Mouse (Mus musculus) forebrain, embryonic 15.5 days (tissue): Measurements from ENCODE around the gene Apold1. TPM values are rescaled to one million over a fixed set of nuclear protein-coding genes. Genes with fewer than 3 reads are reported as not detected.

Experiments used
- ATAC-seq: fragments of 200-750 bp; cut with Nextera tagmentation; replicated peaks from 2 replicates; pipeline ENCODE4 v1.8.0; 2017; ENCODE audit warnings: mild to moderate bottlenecking, moderate TSS enrichment, moderate library complexity
- H3K27ac ChIP-seq: fragments of 300-500 bp; sonication (generic); replicated peaks from 2 replicates; pipeline ENCODE4 v1.5.1; 2015; ENCODE audit warnings: mild to moderate bottlenecking, inconsistent platforms
- H3K27me3 ChIP-seq: fragments of 300-500 bp; sonication (generic); 2 replicates; pipeline ENCODE4 v1.6.1; 2015; ENCODE audit warnings: inconsistent platforms
- H3K36me3 ChIP-seq: fragments of 300-500 bp; sonication (generic); 2 replicates; pipeline ENCODE4 v1.6.1; 2015; ENCODE audit warnings: mild to moderate bottlenecking, inconsistent platforms
- H3K4me1 ChIP-seq: fragments of 300-500 bp; sonication (generic); 2 replicates; pipeline ENCODE4 v1.6.1; 2015; ENCODE audit warnings: inconsistent platforms
- H3K4me2 ChIP-seq: fragments of 300-500 bp; sonication (generic); replicated peaks from 2 replicates; pipeline ENCODE4 v1.6.1; 2015; ENCODE audit warnings: mild to moderate bottlenecking, inconsistent platforms
- H3K4me3 ChIP-seq: fragments of 300-500 bp; sonication (generic); 2 replicates; pipeline ENCODE4 v1.5.1; 2015; ENCODE audit warnings: mild to moderate bottlenecking, inconsistent platforms
- H3K9ac ChIP-seq: fragments of 300-500 bp; sonication (generic); replicated peaks from 2 replicates; pipeline ENCODE4 v1.6.1; 2015; ENCODE audit warnings: mild to moderate bottlenecking, inconsistent platforms
- H3K9me3 ChIP-seq: fragments of 300-500 bp; sonication (generic); 2 replicates; pipeline ENCODE4 v1.6.1; 2016; ENCODE audit warnings: inconsistent platforms
- WGBS: fragments of 180-500 bp; shearing (Covaris S2); methylation state at CpG from one replicate; pipeline ENCODE4 v1.1.7; 2015; ENCODE audit warnings: mixed read lengths; 5-methylcytosine and 5-hydroxymethylcytosine counted together
- polyA plus RNA-seq: library from polyadenylated mRNA; unstranded; fragments of >200 nt; fragmentation: Nextera tagmentation; extraction: Ambion mirVana; gene quantifications from 2 replicates; pipeline ENCODE4 v1.2.1, GENCODE M21; 2015

Apold1 gene
- polyA plus RNA-seq, 1 experiment from 2014 or later = 3.5 TPM

DNA sequence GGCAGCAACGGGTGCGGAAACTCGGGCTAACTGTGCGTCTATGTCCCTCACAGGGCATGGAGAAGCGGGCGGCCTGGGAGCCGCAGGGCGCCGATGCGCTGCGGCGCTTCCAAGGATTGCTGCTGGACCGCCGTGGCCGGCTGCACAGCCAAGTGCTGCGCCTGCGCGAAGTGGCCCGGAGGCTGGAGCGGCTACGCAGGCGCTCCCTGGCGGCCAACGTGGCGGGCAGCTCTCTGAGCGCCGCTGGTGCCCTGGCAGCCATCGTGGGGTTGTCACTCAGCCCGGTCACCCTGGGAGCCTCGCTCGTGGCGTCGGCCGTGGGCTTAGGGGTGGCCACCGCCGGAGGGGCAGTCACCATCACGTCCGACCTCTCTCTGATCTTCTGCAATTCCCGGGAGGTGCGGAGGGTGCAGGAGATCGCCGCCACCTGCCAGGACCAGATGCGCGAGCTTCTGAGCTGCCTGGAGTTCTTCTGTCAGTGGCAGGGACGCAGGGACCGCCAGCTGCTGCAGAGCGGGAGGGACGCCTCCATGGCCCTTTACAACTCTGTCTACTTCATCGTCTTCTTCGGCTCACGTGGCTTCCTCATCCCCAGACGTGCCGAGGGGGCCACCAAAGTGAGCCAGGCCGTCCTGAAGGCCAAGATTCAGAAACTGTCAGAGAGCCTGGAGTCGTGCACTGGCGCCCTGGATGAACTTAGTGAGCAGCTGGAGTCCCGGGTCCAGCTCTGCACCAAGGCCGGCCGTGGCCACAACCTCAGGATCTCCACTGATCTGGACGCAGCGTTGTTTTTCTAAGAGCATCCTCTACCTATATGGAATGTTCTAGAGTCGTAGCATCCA is 2.2 kb downstream of the Apold1 start:
- Histone ChIP-seq H3K4me2 (peak overlapping the region; percentile 85), H3K27ac (peak overlapping the region; percentile 33; the same call in 1 of the 2 replicates), H3K4me3 (peak overlapping the region; percentile 67), H3K4me1 (peaks cover 19% of the 10 kb centered on the region), H3K36me3 (no peaks in the 10 kb centered on the region), H3K9me3 (no peaks in the 10 kb centered on the region), H3K9ac (peak overlapping the region; percentile 61), H3K27me3 (no peaks in the 10 kb centered on the region)
- ATAC-seq = peak; percentile 85
- 3% methylated on average over 61 of the region's 62 CpGs for WGBS

DNA sequence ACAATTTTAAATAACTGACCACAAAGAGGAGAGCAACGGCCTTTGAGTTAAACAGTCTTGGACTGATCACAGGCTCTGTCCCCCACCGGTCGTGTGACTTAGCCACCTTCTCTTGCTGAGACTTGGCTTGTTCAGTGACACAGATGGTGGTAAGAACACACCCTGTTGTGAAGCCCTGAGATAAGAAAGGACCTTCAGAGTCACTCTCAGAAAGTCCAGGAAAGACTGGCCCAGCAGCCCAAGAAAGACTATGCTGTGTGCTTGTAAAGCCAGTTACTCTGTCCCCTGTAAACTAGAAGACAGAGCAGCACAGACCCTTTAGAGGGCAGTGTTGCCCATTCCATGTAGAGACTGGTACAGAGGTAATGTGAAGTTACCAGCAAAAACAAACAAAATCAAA is 3.2 kb downstream of the Apold1 start:
- no peak for ATAC-seq
- H3K4me2 ChIP-seq = no peak overlapping the region
- no peaks in the 10 kb centered on the region for H3K9me3 ChIP-seq
- H3K36me3 ChIP-seq = no peaks in the 10 kb centered on the region
- H3K27ac ChIP-seq = no peak overlapping the region
- 49% methylated on average over 3 of the region's 3 CpGs for WGBS
- no peak overlapping the region for H3K9ac ChIP-seq
- no peak overlapping the region for H3K4me3 ChIP-seq
- no peaks in the 10 kb centered on the region for H3K27me3 ChIP-seq
- H3K4me1 ChIP-seq = peaks cover 19% of the 10 kb centered on the region

DNA sequence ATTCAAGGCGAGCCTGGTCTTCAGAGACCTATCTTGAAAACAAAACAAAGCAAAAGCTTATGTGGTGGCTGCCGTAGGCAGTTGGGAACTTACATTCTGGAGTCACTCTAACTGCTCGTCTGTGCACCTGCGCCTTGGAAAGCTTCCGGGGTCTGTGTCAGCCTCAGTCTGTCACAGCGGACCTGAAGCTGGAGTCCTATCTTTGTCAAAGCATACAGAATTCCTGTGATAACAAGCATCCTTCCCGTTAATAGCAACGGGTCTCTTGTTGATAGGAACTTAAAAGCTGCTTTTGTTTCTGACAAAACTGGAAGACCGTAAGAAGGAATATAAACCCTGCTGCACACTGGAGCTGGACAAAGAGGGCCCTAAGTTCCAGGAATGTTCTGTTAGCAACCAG is 6.9 kb downstream of the Apold1 start:
- ATAC-seq = no peak
- H3K27ac ChIP-seq = no peak overlapping the region
- no peaks in the 10 kb centered on the region for H3K36me3 ChIP-seq
- no peak overlapping the region for H3K9ac ChIP-seq
- H3K9me3 ChIP-seq = no peaks in the 10 kb centered on the region
- no peak overlapping the region for H3K4me2 ChIP-seq
- WGBS = 79% methylated on average over 9 of the region's 9 CpGs
- no peak overlapping the region for H3K4me3 ChIP-seq
- no peaks in the 10 kb centered on the region for H3K27me3 ChIP-seq
- H3K4me1 ChIP-seq = peaks cover 8% of the 10 kb centered on the region

DNA sequence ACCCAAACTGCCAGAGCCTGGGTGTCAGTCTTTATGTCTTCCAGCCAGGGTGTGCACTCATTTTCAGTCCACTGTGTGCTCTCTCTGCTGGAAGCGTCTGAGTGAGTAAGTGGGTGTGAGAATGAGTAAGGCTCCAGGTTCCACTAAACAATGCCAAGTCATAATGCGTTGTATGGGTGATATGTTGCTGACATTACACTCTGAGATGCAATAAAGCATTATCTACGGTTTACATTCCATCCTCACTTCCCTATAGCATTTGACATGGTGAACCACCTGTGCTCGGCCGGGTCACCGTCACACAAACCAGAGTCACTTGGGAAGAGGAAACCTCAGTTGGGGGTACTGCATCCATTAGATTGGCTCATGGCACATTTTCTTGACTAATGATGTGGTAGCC is 9.2 kb downstream of the Apold1 start:
- H3K27ac ChIP-seq = no peak overlapping the region
- no peaks in the 10 kb centered on the region for H3K4me1 ChIP-seq
- no peak overlapping the region for H3K4me3 ChIP-seq
- WGBS = 92% methylated on average over 6 of the region's 6 CpGs
- H3K9ac ChIP-seq = no peak overlapping the region
- no peak for ATAC-seq
- H3K4me2 ChIP-seq = no peak overlapping the region
- no peaks in the 10 kb centered on the region for H3K9me3 ChIP-seq
- no peaks in the 10 kb centered on the region for H3K36me3 ChIP-seq
- no peaks in the 10 kb centered on the region for H3K27me3 ChIP-seq

DNA sequence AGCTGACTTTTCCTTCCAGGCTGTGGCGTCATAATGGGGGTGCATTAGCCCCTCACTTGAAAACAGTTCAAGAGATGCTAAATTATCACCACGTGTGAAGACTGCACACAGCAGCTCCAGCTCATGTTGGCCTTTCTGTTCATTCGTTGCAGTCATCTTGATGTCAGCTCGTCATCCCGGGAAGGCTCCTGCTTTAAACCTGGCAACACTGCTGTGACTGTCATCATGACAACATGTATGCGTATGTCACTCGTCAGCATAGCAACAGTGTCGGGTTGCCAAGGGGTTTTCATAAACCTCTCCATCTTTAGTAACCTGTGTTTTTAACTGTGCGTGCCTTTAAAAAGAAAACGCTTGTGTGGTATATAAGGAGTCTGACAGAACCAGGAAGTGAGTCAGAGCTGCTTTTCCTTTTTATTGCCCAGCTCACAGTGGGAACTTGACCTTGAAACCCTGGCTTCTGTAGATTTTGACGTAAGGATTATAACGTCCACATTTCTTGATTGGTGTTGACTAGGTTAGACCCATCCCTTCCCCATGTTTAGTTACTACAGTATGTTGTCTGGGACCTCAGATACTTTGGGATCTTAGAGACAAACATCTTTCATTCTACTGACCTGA is 12.6 kb downstream of the Apold1 start:
- WGBS = 64% methylated on average over 12 of the region's 12 CpGs
- Histone ChIP-seq H3K4me1 (no peaks in the 10 kb centered on the region), H3K9me3 (no peaks in the 10 kb centered on the region), H3K36me3 (no peaks in the 10 kb centered on the region), H3K27ac (no peak overlapping the region), H3K27me3 (no peaks in the 10 kb centered on the region), H3K4me2 (no peak overlapping the region), H3K9ac (no peak overlapping the region), H3K4me3 (no peak overlapping the region)
- ATAC-seq = peak; percentile 55; the same call in 1 of the 2 replicates

DNA sequence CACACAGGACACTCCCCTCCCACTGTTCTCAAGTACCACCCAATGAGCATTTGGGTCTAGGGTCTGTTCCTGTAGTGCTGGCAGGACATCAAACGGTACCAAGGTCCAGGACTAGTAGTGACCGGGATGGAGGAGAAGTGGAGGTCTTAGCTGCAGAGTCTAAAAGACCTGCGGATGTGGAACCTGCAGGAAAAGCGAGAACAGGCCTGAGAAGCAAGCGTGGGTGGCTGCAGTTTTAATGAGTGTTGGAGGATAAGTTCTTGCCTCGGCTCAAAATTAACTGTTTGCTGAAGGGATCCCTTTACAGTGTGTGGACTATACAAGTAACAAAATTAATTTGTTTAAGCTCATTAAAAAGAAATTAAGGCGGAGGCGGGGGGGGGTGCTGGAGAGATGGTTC is 13.5 kb downstream of the Apold1 start:
- 77% methylated on average over 8 of the region's 8 CpGs for WGBS
- ATAC-seq = no peak
- Histone ChIP-seq H3K4me2 (no peak overlapping the region), H3K27ac (no peak overlapping the region), H3K9ac (no peak overlapping the region), H3K4me1 (no peaks in the 10 kb centered on the region), H3K9me3 (no peaks in the 10 kb centered on the region), H3K4me3 (no peak overlapping the region), H3K36me3 (no peaks in the 10 kb centered on the region), H3K27me3 (no peaks in the 10 kb centered on the region)

DNA sequence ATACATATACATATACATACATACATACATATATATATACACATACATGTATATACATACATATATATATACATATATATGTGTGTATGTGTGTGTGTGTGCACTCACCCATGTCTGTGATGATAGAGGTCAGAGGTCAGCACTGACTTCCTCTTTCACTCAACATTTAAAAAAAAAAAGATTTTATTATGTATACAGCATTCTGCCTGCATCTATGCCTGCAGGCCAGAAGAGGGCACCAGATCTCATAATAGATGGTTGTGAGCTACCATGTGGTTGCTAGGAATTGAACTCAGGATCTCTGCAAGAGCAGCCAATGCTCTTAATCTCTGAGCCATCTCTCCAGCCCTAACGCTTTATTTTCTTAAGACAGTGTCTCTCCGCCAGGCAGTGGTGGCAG is 15.4 kb downstream of the Apold1 start:
- no peak overlapping the region for H3K9ac ChIP-seq
- 83% methylated on average over 2 of the region's 2 CpGs for WGBS

DNA sequence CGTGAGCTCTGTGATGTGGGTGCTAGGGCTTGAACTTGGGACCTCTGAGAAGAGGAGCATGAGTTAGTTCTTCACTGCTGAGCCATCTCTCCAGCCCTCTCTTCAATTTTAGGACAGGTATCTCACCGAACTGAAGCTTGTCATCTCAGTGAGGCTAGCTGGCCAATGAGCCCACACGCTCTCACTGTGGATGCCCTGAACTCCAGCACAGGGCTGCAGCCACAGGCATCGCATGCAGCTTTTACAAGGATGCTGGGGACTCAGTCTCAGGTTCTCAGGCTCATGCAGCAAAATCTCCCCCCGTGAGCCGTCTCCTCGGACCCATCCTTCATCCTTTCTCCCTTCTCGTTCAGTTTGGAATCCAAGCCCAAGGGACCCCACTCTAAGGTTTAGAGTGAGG is 16.6 kb downstream of the Apold1 start:
- Histone ChIP-seq H3K4me1 (no peaks in the 10 kb centered on the region), H3K36me3 (no peaks in the 10 kb centered on the region), H3K4me3 (no peak overlapping the region), H3K9me3 (no peaks in the 10 kb centered on the region), H3K9ac (no peak overlapping the region), H3K4me2 (no peak overlapping the region), H3K27ac (no peak overlapping the region), H3K27me3 (no peaks in the 10 kb centered on the region)
- ATAC-seq = no peak
- WGBS = 91% methylated on average over 8 of the region's 8 CpGs

More for the DNA sequence above, 15.4 kb downstream of the Apold1 start:
- no peak overlapping the region for H3K4me2 ChIP-seq
- ATAC-seq = no peak
- H3K4me1 ChIP-seq = no peaks in the 10 kb centered on the region
- no peak overlapping the region for H3K4me3 ChIP-seq
- no peaks in the 10 kb centered on the region for H3K27me3 ChIP-seq
- H3K27ac ChIP-seq = no peak overlapping the region
- no peaks in the 10 kb centered on the region for H3K9me3 ChIP-seq
- H3K36me3 ChIP-seq = no peaks in the 10 kb centered on the region

DNA sequence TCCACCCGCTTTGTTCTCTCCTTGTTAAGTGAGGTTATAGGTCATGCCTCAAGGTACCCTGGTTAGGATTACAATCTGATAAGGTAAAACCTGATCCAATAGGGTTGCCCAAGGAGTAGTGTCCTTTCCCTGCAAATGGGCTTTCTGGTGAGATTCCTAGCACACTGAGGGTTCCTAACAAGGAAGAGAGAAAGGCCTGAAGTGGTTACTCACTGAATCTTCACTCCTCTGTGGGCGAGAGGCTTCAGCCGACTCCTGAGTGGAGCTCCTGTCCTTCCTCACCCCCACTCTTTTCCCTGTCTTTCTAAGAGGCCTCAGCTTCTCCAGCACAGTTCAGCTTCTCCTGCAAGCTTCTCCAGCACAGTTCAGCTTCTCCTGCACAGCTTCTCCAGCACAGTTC is 17.3 kb downstream of the Apold1 start:
- H3K9ac ChIP-seq = no peak overlapping the region
- H3K4me2 ChIP-seq = no peak overlapping the region
- no peaks in the 10 kb centered on the region for H3K27me3 ChIP-seq
- H3K4me1 ChIP-seq = no peaks in the 10 kb centered on the region
- H3K4me3 ChIP-seq = no peak overlapping the region
- no peak overlapping the region for H3K27ac ChIP-seq
- no peak for ATAC-seq
- no peaks in the 10 kb centered on the region for H3K9me3 ChIP-seq
- 84% methylated on average over 3 of the region's 3 CpGs for WGBS
- no peaks in the 10 kb centered on the region for H3K36me3 ChIP-seq

DNA sequence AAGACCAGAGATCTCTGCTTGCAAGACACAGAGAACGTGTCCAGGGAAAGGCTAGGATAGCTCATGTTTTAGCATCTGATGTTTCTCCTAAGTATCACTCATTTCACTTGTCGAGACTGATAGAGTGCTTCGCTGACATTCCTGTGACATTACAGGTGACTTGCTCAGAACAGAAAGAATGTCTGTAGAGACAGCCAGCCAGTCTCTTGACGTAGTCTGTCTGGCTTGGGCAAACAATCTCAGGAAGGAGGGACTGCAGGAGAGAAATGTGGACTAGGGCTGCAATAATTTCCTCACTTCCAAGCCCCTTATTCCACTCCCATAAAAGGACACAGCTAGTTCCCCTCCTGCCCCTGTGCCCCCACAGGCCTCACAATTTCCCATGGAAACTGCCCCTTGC is 18.8 kb downstream of the Apold1 start:
- no peaks in the 10 kb centered on the region for H3K4me1 ChIP-seq
- H3K9me3 ChIP-seq = no peaks in the 10 kb centered on the region
- no peak overlapping the region for H3K4me2 ChIP-seq
- no peak overlapping the region for H3K9ac ChIP-seq
- H3K4me3 ChIP-seq = no peak overlapping the region
- H3K27me3 ChIP-seq = no peaks in the 10 kb centered on the region
- ATAC-seq = no peak
- no peaks in the 10 kb centered on the region for H3K36me3 ChIP-seq
- H3K27ac ChIP-seq = no peak overlapping the region
- 82% methylated on average over 4 of the region's 4 CpGs for WGBS

DNA sequence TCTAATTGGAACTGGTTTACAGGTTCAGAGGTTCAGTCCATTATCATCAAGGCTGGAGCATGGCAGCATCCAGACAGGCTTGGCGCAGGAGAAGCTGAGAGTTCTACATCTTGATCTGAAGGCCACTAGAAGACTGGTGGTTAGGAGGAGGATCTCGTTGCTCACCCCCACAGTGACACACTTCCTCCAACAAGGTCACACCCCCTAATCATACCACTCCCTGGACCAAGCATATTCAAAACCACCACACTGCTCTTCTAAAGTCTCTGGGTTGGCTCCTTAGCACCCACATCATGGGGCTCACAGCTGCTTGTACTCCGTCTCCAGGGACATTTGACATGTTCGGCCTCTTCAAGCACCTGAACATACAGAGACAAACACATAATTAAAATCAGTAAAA is 20.5 kb downstream of the Apold1 start:
- no peak for ATAC-seq
- Histone ChIP-seq H3K27me3 (no peaks in the 10 kb centered on the region), H3K9me3 (no peaks in the 10 kb centered on the region), H3K36me3 (no peaks in the 10 kb centered on the region), H3K4me3 (no peak overlapping the region), H3K4me1 (no peaks in the 10 kb centered on the region), H3K4me2 (no peak overlapping the region), H3K9ac (no peak overlapping the region), H3K27ac (no peak overlapping the region)
- 90% methylated on average over 4 of the region's 4 CpGs for WGBS

DNA sequence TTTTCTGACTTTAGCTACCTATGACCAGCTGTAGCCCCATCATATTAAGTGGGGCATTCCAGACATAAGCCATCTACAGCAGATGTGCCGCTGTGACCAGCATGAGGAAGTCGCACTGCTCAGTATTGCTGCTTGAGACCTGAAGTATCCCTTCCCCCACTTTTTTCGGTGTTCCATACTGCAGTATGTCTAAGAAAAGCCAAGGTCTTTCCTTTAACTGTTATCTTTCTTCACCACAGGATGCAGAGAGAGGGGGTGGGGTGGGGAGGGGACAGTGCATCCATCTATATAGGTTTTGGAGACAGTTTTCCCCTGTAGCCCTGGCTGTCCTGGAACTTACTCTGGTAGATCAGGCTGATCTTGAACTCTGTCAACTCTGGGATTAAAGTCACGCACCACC is 24.9 kb downstream of the Apold1 start:
- no peak for ATAC-seq
- H3K27me3 ChIP-seq = no peaks in the 10 kb centered on the region
- 98% methylated on average over 4 of the region's 4 CpGs for WGBS
- no peak overlapping the region for H3K9ac ChIP-seq
- no peak overlapping the region for H3K4me3 ChIP-seq
- no peaks in the 10 kb centered on the region for H3K36me3 ChIP-seq
- no peaks in the 10 kb centered on the region for H3K4me1 ChIP-seq
- H3K27ac ChIP-seq = no peak overlapping the region
- no peak overlapping the region for H3K4me2 ChIP-seq
- no peaks in the 10 kb centered on the region for H3K9me3 ChIP-seq
